Mouse (Mus musculus): ENCODE data around the gene Olfr1124. TPM values are rescaled to one million over a fixed set of nuclear protein-coding genes. Genes with fewer than 3 reads are reported as not detected.

Gene Olfr1124
- not detected in 2 replicates for polyA plus RNA-seq (2012; rRNA removed; ENCODE audit: low replicate concordance)

DNA sequence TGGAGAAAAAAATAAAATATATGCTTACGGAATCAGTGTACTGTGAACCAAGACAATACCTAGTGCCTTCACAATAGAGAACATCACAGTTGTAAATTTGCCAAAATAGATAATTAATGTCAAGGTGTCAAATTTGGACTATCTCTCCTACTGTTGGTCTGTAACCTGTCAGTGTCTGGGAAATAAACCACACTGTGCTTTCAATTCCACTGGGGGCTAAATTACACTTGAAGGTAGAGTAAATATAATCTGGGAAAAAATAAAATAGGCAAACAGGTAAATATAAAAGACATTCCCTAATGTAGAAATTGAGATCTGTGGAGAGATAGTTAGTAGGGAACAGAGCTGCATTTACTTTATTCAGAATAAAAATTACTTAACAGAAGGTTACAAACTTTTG, at the start of gene Olfr1124:
Olfr1124 (plus strand) TSS at position 301 of the 400 bp plus-strand sequence.

GRCm38 (mm10) chr2:87385549-87385948, 44.5 kb upstream of the Olfr1124 start, which contains the start of gene Olfr1122:
Gene Olfr1122 (plus strand): TSS chr2:87385849.

GRCm38 (mm10) chr2:87416335-87416734, 13.7 kb upstream of the Olfr1124 start, which contains the start of gene Olfr1123:
Gene Olfr1123 (plus strand): TSS chr2:87416635.

GRCm38 (mm10) chr2:87453662-87454061, 23.6 kb downstream of the Olfr1124 start, which contains the start of gene Olfr1126:
Gene Olfr1126 (plus strand): TSS chr2:87453962.

Other genes starting within 250 kb of the Olfr1124 start
- not detected in 2 replicates for gene Olfr1112, start 242.5 kb upstream of the Olfr1124 start, polyA plus RNA-seq (2012; rRNA removed; ENCODE audit: low replicate concordance)
- not detected in 2 replicates for gene Olfr1113, start 221.3 kb upstream of the Olfr1124 start, polyA plus RNA-seq (2012; rRNA removed; ENCODE audit: low replicate concordance)
- gene Olfr1115, start 182.3 kb upstream of the Olfr1124 start, polyA plus RNA-seq (2012; rRNA removed; ENCODE audit: low replicate concordance): not detected in 2 replicates
- not detected in 2 replicates for gene Olfr1116, start 162.7 kb upstream of the Olfr1124 start, polyA plus RNA-seq (2012; rRNA removed; ENCODE audit: low replicate concordance)
- gene Olfr1118, start 122.7 kb upstream of the Olfr1124 start, polyA plus RNA-seq (2012; rRNA removed; ENCODE audit: low replicate concordance): not detected in 2 replicates
- not detected in 2 replicates for gene Olfr1120, start 75.5 kb upstream of the Olfr1124 start, polyA plus RNA-seq (2012; rRNA removed; ENCODE audit: low replicate concordance)
- not detected in 2 replicates for gene Olfr1121, start 60.4 kb upstream of the Olfr1124 start, polyA plus RNA-seq (2012; rRNA removed; ENCODE audit: low replicate concordance)
- not detected in 2 replicates for gene Olfr1122, start 44.4 kb upstream of the Olfr1124 start, polyA plus RNA-seq (2012; rRNA removed; ENCODE audit: low replicate concordance)
- not detected in 2 replicates for gene Olfr1123, start 13.6 kb upstream of the Olfr1124 start, polyA plus RNA-seq (2012; rRNA removed; ENCODE audit: low replicate concordance)
- not detected in 2 replicates for gene Olfr1126, start 23.7 kb downstream of the Olfr1124 start, polyA plus RNA-seq (2012; rRNA removed; ENCODE audit: low replicate concordance)
- not detected in 2 replicates for gene Pramel7, start 66.8 kb downstream of the Olfr1124 start, polyA plus RNA-seq (2012; rRNA removed; ENCODE audit: low replicate concordance)
- not detected in 2 replicates for gene Pramel6, start 76.3 kb downstream of the Olfr1124 start, polyA plus RNA-seq (2012; rRNA removed; ENCODE audit: low replicate concordance)
- gene Olfr153, start 101.5 kb downstream of the Olfr1124 start, polyA plus RNA-seq (2012; rRNA removed; ENCODE audit: low replicate concordance): not detected in 2 replicates
- not detected in 2 replicates for gene Olfr1128, start 115.3 kb downstream of the Olfr1124 start, polyA plus RNA-seq (2012; rRNA removed; ENCODE audit: low replicate concordance)
- gene Olfr1129, start 143.6 kb downstream of the Olfr1124 start, polyA plus RNA-seq (2012; rRNA removed; ENCODE audit: low replicate concordance): not detected in 2 replicates
- not detected in 2 replicates for gene Olfr1130, start 175.9 kb downstream of the Olfr1124 start, polyA plus RNA-seq (2012; rRNA removed; ENCODE audit: low replicate concordance)
- gene Olfr1131, start 196.8 kb downstream of the Olfr1124 start, polyA plus RNA-seq (2012; rRNA removed; ENCODE audit: low replicate concordance): not detected in 2 replicates
- gene Olfr1132, start 207.3 kb downstream of the Olfr1124 start, polyA plus RNA-seq (2012; rRNA removed; ENCODE audit: low replicate concordance): not detected in 2 replicates
- not detected in 2 replicates for gene Olfr1133, start 217.1 kb downstream of the Olfr1124 start, polyA plus RNA-seq (2012; rRNA removed; ENCODE audit: low replicate concordance)
- not detected in 2 replicates for gene Olfr1134, start 228.2 kb downstream of the Olfr1124 start, polyA plus RNA-seq (2012; rRNA removed; ENCODE audit: low replicate concordance)
- gene Olfr1135, start 243.4 kb downstream of the Olfr1124 start, polyA plus RNA-seq (2012; rRNA removed; ENCODE audit: low replicate concordance): not detected in 2 replicates

All from mammary gland, adult 2 months (tissue).